Mouse (Mus musculus) embryonic fibroblast, embryonic 13.5 days (primary cell): ENCODE data around the gene Adamts18.

ENCODE experiments used
- CTCF ChIP-seq: IDR thresholded peaks from 2 replicates; pipeline ENCODE4 v1.5.1; 2011; ENCODE audit warnings: mild to moderate bottlenecking, control low read depth, low read length, moderate library complexity, borderline replicate concordance; ENCODE audit not compliant: insufficient read depth
- POLR2A ChIP-seq: IDR thresholded peaks from 2 replicates; pipeline ENCODE4 v1.6.1; 2011; ENCODE audit warnings: low read depth, mild to moderate bottlenecking, control low read depth, low read length, moderate library complexity

GRCm38 (mm10) chr8:113687889-113688542 is 160.5 kb downstream of the Adamts18 start:
- TF ChIP-seq CTCF (no peak), POLR2A (no peak)
